Mouse (Mus musculus) lung, postnatal 10 days (tissue): ENCODE measurements around the gene Xlr3a.
"Not testable (repeated sequence)": the region's sequence is repeated elsewhere in the genome, so short reads cannot be mapped to it uniquely, and the experiment has no call there.

Experiments
- DNase-seq: peaks from one replicate; pipeline ENCODE4 v3.0.0; 2021

The Xlr3a gene

DNA sequence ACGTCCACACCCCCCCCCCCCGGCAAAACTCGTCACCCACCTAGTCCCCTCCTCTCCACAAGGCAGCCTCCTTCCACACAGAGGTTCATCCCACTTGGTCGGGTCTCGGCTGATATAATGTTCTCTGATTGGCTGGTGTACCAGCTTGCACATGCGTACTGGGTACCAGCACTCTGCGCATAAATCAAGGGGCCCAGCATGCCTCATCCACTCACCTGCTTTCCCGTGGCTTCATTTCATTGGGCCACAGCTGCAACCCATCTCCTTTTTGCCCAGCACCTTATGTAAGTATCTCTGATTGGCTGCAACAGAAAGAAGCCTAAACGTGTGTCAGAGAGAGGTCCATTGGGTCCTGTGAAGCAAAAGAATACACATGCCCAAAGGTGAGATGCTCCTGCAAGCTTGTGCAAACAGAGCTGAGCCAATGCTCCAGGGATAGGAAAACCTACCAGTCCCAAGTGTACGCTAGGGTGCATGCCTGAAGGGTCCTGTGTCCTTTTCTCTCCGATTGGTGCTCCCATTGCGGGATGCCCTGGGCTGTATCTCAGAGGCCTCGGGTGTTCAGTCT is at the start of gene Xlr3a:
Gene Xlr3a (minus strand): TSS at position 155 of the 568 bp plus-strand sequence.
- peak; percentile 14 for DNase-seq

GRCm38 (mm10) chrX:73143218-73143618 is 46.3 kb upstream of the Xlr3a start:
- not testable (repeated sequence) for DNase-seq

DNA sequence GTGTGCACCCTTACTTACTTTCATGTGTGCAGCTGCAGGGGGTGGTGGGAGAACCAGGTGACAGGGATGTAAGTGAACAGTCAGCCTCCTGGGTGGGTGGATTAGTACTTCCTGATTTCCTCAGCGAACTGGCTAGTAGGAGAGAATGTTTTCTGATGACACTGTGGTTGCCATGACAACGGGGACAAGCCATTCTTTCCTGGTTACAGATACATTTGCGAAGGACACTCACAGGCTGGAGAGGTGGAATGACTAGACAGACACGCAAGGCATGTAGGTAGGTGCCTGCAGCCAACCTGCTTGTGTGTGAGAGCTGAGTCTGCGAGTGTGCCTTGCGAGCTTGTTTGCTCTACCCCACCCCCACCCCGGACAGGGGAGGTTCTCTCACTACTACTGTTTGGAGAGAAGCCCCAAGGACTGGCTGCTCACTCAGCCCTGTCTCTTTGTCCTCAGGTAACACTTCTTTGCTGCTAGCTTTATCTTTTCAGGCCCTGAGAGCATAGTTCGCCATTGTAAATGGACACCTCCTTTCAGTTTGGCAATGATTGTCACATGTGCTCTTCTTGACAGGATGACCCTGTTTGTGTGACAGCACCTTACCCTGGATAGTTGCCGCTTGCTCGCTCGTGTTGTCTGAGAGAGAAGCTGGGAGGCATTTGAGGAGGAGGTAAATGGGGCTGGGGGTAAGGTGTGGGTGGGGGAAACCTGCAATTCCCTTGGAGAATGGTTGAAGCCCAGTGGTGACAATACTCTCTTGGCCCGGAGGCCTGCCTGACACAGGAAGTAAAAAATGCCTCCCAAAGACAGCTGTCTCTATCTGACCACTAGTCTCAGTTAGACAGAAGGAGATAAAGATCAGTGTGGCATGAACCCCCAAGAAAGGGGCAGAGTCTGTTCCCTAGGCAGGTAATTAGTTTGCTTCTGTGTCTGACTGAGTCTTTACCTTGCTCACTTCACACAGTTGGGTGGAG is 26.2 kb upstream of the Xlr3a start:
- DNase-seq, result not testable (repeated sequence)

- not testable (repeated sequence) for DNase-seq
Observed at GRCm38 (mm10) chrX:73116747-73117146, 19.9 kb upstream of the Xlr3a start, which contains the start of gene Gm14685. Gene Gm14685 (plus strand): TSS chrX:73117047.

- DNase-seq, result not testable (repeated sequence)
Observed at GRCm38 (mm10) chrX:73082267-73083055, 14.4 kb downstream of the Xlr3a start, which contains the start of gene Xlr4a. Gene Xlr4a (minus strand): TSS chrX:73082478.

- DNase-seq, result not testable (repeated sequence)
Observed at GRCm38 (mm10) chrX:73066765-73067312, 30.1 kb downstream of the Xlr3a start.

- DNase-seq, result no peak
Observed at GRCm38 (mm10) chrX:73064415-73064793, 32.5 kb downstream of the Xlr3a start, which contains the start of gene Pnma3. Gene Pnma3 (plus strand): TSS chrX:73064787.

DNA sequence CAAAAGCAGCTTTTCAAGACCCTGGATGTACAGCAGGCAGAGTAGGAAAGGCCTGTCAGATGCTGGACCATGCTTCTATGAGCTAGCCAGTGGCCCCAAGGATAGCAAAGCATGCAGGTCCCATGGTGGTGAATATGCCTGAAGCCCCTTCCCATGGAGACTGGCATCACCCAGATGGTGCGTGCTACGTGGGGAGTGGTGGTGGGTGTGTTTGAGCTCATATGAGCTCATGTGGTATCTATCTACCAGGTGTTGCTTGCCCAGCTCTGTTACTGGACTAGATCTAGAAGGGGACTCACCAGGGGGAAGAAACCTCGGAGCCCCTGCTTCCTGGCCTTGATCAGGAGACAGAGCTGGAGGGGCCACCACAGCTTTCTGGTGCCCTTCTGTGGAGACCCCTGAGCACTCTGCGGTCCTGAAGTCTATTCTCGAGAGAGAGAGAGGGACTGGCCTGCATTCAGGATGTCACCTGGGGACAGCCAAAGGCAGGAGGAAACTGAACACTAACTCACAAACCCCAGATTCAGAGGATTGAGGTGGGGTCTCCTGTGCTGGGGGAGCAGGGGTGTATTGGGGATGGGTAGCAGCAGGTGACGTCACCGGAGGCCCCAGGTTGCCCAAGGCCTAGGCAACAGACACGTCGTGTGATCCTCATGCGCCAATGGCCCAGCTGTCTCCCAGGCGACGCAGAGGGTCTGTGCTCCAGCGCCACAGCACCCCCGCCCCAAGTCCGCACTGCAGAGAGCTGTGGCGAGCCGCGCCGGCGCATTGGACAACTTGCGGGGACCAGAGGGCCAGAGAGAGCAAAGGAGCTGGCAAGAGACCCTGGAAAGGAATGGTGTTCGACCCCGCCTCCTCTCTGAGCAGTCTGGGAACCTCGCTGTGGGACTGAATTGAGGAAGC is 33.1 kb downstream of the Xlr3a start:
- peak; percentile 21 for DNase-seq

- DNase-seq, result no peak
Observed at GRCm38 (mm10) chrX:73062323-73062722, 34.6 kb downstream of the Xlr3a start.

GRCm38 (mm10) chrX:73061528-73061927 is 35.4 kb downstream of the Xlr3a start:
- no peak for DNase-seq

- DNase-seq, result peak; percentile 95
Observed at GRCm38 (mm10) chrX:73053860-73054563, 42.9 kb downstream of the Xlr3a start.

- DNase-seq, result no peak
Observed at GRCm38 (mm10) chrX:73039666-73040065, 57.2 kb downstream of the Xlr3a start.

GRCm38 (mm10) chrX:73038831-73039230 is 58.1 kb downstream of the Xlr3a start:
- DNase-seq, result no peak

DNA sequence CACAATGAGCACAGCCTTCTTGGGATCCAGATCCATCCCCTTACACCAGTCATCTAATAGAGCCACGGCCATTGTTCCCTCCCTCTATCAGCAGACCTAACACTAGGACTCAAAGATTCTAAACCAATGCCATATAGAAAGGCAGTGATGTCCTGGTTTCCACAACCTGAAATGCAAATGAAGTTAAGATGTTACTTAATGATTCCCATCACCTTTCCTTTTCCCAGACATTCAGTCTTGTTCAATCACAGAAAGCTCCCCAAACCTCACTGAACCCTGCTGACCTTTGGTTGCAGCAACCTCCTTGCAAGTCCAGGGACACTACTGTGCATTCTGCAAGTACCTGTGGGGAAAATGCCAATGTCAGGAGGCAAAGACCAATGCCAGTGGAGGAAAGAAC is 59.9 kb downstream of the Xlr3a start, which contains the start of gene Pnma5:
Gene Pnma5 (minus strand): TSS at position 101 of the 400 bp plus-strand sequence.
- DNase-seq, result no peak
